Mouse (Mus musculus) hematopoietic stem cell, adult 5-6 weeks (primary cell): Measurements from ENCODE around the gene Ndufaf7. TPM values are rescaled to one million over a fixed set of nuclear protein-coding genes. Genes with fewer than 3 reads are reported as not detected.

Source experiments
- total RNA-seq: library from RNA; stranded (forward); fragments of 172-1452, 232-1000 nt; gene quantifications from 2 replicates; pipeline ENCODE4 v1.2.3, GENCODE M21; 2017

Ndufaf7 gene
- total RNA-seq, 1 experiment from 2014 or later: 46.3 TPM

Other genes starting within 250 kb of the Ndufaf7 start
- 24.3 and 37.0 TPM in 2 replicates for gene Strn, start 199.9 kb upstream of the Ndufaf7 start, total RNA-seq
- gene Heatr5b, start 101.8 kb upstream of the Ndufaf7 start, total RNA-seq: 22.5 and 28.1 TPM in 2 replicates
- 16.7 and 34.4 TPM in 2 replicates for gene Gpatch11, start 101.6 kb upstream of the Ndufaf7 start, total RNA-seq
- gene Eif2ak2, start 54.6 kb upstream of the Ndufaf7 start, total RNA-seq: 70.4 and 76.2 TPM in 2 replicates
- gene Sult6b1, start 30.1 kb upstream of the Ndufaf7 start, total RNA-seq: 0.13 TPM in 1 of 2 replicates, not detected in the other
- gene Cebpzos, start 20.6 kb upstream of the Ndufaf7 start, total RNA-seq: 48.8 and 51.5 TPM in 2 replicates
- gene Cebpz, start 70 bp upstream of the Ndufaf7 start, total RNA-seq: 157 and 297 TPM in 2 replicates
- gene Prkd3, start 83.7 kb downstream of the Ndufaf7 start, total RNA-seq: 73.9 and 86.4 TPM in 2 replicates
- gene Qpct, start 114.8 kb downstream of the Ndufaf7 start, total RNA-seq: 0.79 and 3.4 TPM in 2 replicates